Mouse (Mus musculus): ENCODE results near the gene Gucy2d.

DNA sequence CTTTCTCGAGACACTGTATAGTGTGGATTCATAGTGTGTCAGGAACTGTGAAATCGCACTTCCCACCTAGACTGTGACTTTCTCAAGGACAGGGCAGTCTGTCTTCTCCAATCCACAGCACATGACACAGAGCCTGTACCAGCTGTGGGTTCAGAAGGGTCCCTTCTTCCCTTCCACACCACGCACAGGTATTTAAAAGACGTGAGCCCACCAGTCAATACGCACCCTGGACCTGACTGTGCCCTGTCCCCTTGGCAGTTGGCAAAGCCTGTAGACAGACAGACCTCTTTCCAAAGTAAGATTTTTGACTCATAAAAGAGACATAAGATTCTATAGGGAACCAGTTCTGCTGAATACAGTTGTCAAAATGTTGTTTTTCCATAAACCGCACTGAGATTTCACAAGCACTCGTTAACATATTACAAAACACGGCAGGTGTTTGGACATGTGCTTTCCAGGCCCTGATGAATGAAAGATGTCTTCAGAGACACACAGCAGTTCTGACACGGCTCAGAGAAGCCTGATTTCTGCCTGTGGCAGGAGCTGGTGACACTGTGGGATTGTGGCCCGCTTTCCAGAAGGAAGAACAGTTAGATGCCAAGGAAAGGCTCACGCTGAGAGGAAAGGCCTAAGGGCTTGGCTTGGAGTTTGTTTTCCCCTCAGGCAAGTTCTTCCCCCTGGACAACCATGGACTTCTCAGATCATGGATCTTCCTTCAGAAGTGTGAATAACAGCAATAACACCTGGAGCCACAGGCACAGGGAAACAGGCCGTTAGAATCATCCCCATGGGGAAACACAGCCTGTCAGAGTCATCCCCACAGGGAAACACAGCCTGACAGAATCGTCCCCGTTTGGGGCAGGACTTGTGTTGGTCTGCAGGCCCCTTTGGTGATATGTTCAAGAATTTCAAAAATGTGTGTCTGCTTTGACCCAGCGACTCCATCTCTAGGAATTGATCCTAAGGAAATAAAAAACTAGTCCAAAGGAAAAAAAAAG, 71.0 kb downstream of the Gucy2d start:
- no peak for TF ChIP-seq CTCF (IDR thresholded peaks at IDR 0.05; ENCODE audit: control insufficient read depth, insufficient read depth, insufficient replicate concordance, low read depth, low read length)
- no peak for TF ChIP-seq POLR2A (IDR thresholded peaks at IDR 0.05; ENCODE audit: control insufficient read depth, low read depth, low read length)
